Mouse (Mus musculus): Measurements from ENCODE around the gene Dnajb3.
A peak's percentile ranks its signal among the peaks of the same experiment; 100 is the strongest.
"Not testable (repeated sequence)": the region's sequence is repeated elsewhere in the genome, so short reads cannot be mapped to it uniquely, and the experiment has no call there.

Dnajb3 gene

DNA sequence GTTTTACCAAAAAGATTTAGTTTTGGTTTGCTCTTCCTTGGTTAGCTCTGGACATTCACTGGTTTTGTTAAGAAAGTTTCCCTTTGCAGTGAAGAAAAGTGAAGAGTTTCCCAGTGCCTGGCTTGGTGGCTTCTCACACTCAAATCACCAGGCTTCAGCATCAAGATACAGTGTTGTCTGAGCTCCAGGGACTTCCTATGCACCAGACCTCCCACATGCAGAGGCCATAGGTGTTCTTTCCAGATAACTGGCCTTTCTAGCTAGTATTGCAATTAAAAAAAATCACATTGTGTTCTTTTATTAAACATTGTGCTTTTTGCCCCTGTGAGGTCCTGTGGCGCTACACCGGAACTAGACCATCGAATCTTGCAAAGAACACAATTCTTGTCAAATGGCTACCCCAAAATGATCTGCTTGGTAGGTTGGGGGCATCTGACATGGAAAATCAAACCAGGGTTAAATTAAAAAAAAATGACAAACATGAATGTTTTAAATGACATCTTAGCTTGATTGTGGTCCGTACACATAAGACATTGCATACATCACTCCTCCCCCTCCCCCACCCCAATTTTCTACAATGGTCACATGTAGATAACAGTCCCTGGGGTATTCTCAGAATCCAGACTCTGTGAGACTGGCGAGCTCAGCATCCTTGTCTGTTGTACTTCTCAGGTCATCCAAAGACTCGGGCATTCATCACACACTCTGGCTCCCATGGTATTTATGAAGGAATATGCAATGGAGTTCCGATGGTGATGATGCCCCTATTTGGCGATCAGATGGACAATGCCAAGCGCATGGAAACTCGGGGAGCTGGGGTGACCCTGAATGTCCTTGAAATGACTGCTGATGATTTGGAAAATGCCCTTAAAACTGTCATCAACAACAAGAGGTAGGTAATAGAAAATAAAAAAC lies 10.1 kb upstream of the Dnajb3 start:
- DNase-seq: no peak

DNA sequence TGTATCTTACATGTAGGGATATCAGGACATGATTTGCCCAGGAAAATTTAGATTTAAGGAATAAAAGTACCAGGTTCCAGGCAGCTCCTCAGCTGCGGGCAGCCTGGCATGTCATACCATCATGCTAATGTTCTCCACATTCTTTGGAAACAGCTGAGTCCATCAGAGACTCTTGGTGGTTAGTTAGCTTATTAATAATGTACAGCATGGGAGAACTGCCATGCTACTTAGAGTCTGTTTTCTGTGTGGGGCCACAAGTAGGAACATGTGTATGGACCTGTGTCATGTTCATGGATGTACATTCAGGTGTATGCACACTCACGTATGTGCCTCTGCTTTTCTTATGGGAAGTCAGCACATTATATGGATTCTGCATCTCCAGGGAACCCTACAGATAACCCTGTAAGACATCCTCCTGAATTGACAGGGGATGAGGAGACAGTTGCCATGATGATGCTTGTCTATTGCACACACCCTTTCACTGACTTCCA lies 8.9 kb upstream of the Dnajb3 start:
- no peak for DNase-seq

DNA sequence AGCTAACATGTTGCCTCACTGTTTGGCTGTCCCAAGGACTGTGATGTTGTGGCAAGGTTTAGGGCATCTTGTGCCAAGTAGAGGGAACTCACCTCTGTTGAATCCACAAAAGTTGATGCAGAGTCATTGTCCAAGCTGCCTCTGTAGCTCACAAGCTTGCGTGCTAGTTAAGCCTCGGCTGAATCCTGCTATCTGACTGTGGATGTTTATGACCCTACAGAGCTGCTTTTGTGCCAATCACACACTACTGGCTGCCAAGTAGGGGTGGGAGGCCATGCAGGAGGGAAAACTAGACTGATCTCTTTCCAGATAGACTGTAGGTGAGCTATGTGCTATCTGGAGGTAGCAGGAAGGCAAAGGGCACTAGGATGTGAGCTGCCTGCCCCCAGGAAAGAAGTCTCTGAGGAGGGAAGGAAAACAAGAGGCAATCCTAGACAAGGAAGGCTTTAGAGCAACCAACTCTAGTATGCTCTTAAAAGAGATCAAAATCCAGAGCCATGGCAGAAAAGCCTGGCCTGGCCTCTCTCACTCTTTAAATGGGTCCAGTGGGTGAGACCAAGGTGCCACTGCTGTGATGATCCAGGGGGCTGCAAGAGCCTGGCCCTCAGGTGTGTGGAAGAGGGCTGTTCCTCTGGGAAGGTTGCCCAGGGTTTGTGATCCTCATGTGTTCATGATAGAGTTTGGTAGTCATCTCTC lies 8.3 kb upstream of the Dnajb3 start:
- DNase-seq: no peak

DNA sequence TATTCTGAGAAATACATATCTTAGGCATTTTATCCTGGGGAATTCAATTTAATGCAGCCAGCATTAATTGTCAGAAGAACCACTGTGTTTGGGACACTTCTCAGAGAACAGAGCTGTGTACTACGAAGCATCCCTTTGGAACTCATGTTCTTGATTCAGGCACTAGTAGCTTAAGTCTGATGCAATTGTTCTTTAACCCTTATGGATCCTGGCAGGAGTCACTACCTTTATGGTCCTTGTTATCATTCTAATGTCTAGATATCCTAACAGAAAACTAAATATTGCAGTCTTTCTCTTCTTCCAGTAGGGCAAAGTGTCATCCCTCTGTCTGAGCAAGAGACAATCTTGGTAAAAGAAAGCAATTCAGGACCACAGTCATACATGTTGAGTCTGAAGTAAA lies 7.5 kb upstream of the Dnajb3 start:
- no peak for DNase-seq

DNA sequence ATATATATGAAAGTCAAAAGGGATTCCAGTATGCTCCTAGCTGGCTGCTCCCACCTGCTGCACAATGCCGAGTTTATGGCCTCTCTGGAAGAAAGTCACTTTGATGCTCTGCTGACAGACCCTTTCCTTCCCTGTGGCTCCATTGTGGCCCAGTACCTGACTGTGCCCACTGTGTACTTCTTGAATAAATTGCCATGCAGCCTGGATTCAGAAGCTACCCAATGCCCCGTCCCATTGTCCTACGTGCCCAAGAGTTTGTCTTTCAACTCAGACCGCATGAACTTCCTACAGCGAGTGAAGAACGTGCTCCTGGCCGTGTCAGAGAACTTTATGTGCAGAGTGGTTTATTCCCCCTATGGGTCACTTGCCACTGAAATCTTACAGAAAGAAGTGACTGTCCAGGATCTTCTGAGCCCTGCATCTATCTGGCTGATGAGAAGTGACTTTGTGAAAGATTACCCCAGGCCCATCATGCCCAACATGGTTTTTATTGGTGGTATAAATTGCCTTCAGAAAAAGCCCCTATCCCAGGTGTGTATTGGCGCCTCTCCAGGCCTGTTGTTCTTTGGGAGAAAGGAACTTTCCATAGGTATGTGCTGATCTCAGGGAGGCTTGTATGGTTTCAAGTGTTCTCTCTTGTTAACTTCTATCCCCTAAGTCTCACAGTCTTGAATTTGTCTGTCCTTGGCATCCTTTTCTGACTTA lies 6.9 kb upstream of the Dnajb3 start:
- DNase-seq: no peak

DNA sequence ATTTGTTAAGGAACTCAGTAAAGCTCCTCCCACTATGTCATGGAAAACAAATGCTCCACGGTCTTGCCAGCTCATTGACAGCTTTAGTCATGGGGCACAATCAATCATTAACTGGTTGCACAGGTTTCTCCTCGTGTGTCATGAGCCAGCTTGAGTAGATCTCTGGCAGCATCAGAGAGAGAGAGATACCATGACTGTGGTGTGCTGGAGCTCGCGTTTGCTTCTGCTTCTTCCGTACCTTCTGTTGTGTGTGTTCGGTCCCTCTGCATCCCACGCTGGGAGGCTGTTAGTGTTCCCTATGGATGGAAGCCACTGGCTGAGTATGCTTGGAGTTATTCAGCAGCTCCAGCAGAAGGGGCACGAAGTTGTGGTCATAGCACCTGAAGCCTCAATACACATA lies 6.2 kb upstream of the Dnajb3 start, which contains the start of gene Ugt1a1:
Ugt1a1 (plus strand) TSS at position 148 of the 400 bp plus-strand sequence.
- DNase-seq: no peak

DNA sequence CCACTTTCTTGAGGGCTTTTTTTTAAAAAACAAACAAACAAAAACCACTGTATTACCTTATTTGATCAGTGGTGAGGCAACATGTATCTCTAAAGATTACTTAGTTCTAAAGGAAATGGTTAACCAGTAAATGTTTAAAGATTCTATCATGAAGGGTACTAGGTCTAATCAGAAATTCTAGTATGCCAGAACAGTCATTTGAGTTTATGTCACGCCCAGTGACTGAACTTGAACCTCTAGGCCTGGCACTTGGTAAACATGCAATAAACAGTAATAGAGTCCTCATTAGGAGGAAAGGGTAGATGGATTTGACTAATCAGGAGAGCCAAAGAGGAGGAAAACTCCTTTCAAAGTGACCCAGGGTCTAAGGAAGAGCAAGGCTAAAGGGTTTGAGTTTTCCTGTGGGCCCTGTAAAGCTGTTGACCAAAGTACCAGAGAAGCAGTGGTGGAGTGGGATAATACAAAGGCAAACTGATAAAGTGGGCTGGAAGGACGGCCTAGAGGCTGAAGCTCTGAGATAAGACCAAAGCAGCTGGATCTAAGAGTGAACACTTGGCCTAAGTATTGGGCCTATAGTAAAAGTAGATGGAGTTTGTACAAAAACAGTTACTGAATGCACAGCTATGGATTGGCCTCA lies 1.4 kb upstream of the Dnajb3 start:
- no peak for DNase-seq

DNA sequence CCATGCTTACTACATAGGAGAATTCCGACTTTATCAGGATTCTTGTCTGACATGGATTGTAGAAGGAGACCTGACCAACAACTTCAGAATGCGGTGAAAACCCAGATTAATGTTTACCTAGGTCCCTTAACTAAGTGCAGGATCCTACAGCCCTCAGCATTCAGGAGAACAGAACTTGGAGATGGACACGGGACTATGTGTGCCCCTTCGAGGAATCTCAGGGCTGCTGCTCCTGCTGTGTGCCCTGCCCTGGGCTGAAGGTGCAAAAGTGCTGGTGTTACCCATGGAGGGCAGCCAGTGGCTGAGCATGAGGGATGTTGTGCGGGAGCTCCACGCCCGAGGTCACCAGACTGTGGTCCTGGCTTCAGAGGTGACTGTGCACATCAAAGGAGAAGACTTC lies 5.1 kb downstream of the Dnajb3 start, which contains the start of gene Ugt1a2:
Ugt1a2 (plus strand) TSS at position 146 of the 400 bp plus-strand sequence.
- no peak for DNase-seq

DNA sequence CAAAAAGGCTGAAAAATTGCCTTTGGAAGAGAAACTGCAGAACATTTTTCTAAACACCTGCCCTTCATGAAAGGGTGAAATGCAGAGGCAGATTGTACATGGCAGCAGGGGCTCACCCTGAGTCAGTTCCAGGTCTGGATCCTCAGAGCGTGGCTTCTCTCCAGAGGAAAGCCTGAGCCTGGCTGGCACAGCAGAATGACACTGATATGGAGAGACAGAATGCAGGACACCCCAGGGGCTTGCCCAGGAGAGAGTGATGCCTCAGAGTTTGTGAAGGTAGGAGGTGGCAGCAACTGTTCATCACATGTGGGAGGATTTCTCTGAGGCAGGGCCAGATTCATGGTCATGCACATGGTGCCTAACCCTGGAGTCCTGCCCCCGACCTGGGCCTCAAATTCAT lies 5.6 kb downstream of the Dnajb3 start:
- peak; percentile 68 for DNase-seq

DNA sequence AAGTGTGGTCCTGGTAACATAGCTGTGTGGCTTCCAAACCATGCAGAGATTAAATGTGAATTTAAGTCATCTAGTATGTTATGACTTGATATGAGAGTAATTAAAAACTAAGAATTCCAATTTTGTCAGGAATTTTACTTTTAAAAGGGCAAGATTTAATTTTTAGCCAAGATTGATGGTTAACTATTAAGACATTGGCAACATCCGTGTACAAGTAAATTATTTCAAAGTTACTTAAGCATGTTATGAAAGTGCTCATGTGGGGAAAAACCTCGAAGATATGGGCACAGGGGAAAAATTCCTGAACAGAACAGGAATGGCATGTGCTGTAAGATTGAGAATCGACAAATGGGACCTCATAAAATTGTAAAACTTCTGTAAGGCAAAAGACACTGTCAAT lies 8.1 kb downstream of the Dnajb3 start:
- DNase-seq: no peak

DNA sequence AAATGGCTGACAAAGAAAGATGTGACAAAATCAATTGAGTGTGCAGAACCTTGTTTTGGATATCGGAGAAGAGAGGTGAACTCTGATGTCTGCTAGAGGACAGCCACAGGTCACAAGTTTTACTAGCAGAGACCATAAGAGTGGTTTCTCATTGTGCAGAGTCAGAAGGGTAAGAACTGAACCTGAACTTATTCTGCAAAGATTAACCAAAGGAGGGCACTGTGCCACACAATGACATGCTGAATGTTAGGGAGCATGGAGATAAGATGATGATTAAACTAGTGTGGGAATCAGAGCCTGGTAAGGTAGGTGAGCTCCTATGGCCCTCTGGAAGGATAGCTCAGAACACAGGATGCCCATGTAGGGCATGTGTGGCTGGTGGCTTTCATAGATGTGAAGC lies 9.9 kb downstream of the Dnajb3 start:
- DNase-seq: no peak

DNA sequence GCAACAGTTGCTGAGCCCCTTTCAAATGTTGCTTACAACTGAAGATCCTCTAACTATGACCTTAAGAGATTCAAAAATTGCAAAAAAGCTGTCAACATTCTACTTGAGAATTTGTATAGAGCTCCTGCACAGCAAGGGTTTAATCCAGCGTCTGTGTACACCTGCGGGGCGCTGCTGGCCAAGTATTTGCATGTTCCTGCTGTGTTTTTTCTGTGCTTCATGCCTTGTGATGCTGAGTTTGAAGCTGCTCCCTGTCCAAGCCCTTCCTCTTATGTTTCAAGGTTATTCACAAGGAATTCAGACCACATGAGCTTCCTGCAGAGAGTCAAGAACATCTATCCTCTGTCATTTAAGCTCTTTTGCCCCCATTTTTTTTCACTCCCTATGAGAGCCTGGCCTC lies 13.4 kb downstream of the Dnajb3 start:
- no peak for DNase-seq

DNA sequence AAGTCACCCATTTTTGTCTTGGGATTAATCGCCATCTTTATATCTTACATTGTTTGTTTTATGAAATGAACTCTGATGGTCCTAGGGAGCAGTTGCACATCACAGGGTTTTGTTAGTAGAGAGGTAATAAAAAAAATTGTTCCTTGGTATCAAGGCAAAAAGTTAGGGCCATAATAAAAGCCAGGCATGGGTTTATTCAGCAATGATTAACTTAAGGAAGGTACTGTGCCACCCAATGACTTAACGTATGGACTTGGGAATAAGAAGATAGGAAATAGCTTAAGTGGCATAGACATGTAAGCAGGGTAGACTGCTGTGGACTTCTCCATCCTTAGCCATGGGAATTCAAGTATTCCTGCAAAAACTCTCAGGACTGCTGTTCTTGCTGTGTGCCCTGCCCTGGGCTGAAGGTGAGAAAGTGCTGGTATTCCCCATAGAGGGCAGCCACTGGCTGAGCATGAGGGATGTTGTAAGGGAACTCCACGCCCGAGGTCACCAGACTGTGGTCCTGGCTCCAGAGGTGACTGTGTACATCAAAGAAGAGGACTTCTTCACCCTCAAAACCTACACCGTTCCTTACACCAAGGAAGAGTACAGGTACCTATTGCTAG lies 19.2 kb downstream of the Dnajb3 start:
- no peak for DNase-seq

DNA sequence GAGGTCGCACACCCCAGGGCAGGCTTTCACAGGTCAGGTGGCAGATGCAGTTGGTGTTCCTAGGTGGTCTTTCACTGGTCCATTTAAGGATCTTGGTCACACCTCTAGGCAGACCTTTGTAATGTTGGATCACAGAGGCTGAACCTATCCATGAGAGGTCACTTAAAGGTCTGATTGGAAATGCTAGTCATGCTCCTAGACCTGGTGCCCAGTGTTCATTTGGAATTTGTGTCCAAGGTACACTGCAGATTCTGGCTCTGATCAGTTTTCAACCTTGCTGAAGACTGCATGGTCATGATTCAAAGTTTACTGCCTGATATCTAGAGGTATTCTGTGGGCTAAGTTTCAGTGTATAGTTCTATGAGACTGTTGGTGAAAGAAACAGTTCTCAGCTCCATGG lies 25.9 kb downstream of the Dnajb3 start:
- no peak for DNase-seq

DNA sequence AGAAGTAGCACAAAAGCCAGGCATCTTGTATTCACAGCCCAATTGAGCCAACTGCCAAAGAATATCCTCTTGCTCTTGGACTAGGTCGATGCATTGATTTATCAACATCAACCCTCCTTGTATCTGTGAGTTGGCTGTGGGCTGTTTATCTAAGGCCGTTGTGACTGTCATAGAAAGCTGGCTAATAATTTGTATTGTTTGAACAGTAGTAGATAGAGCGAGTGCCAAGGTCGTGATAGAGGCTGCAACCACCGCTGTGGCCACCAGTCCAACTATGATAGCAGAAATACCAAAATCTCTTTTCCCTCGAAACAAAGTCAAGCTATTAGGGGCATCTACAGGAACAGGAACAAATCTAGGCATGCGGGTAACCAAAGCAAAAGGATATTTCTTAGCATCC lies 33.4 kb downstream of the Dnajb3 start:
- not testable (repeated sequence) for DNase-seq

DNA sequence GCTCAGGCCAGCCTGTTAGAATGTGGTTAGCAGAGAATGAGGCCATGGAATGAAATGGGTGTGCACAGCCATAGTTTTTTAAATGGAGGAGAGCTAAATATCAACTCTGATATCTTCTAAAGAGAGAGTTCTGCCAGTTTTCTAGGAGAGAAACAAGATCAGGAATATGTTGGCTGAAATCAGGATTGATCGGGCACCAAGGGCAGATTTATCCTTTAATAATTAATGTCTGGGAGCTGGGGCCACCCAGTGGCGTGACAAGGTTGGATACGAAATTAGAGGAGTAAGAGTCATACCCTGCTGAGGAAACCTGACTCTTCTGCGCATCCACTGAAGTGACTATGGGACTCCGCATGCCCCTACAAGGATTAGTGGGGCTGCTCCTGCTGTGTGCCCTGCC lies 39.9 kb downstream of the Dnajb3 start, which contains the start of gene Ugt1a5:
Ugt1a5 (plus strand) TSS at position 302 of the 400 bp plus-strand sequence.
- no peak for DNase-seq

DNA sequence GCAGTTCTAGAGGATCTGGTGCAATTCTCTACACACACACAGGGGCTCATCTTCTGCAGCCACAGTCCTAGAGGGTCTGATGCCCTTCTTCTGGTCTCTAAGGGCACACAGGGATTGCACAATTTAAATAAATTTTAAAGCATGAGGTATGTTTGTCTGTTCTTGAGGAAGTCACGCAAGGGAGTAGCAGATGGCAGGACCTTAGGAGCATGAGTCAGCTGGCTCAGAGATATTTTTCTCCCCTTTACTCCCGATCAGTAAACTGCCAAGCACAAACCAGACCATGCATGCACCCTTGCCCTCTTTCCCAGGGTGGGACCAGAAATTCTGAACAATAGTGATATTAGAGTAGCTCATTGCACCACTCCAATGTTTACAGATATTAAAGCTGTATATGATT lies 47.2 kb downstream of the Dnajb3 start:
- peak; percentile 11 for DNase-seq
